In the genomic region with DNA sequence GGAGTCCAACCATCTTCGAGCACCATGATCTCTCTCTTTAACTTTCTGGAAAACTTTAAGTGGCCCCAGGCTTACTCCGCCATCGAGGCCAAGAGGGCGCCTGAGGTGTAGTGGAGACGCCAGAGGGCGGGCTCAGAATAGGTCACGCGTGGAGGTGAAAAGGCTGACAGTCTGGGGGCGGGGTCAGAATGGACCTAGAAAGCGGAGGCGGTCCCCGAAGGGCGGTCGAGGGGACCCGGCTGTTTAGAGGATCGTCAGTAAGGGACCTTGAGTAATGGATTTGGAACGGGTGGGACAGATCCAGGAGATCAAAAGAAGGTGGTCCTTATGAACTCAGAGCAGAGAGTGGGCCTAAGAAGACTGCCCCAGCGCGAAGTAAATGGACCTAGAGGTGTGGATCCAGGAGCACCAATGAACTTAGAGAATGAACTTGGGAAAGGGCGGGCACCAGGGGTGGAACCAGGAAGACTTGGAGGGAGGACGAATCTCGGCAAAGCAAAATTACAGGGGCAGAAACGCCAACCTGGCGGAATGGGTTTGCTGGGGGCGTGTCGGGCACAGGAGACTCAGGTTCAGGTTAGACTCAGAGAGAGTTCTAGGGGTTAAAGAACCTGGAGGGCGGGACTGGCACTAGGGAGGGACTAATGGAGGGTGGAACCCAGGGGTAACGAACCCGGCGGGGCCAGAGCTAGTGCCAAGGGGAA, we compare ENCODE assay signal across 9 mouse cellular contexts. TPM values are rescaled to one million over a fixed set of nuclear protein-coding genes. Genes with fewer than 3 reads are reported as not detected.
DNase-seq lines count a peak whose midpoint lies in the region; ATAC-seq and TF ChIP-seq lines count a peak whose summit lies in the region.
"Had no signal": no experiment of that assay in that cellular context is flagged by ENCODE, and none has a peak within 500 bp of the region (broad histone marks: within the 10 kb centered on the region; RNA-seq: fewer than 3 reads in every experiment).

No protein-coding gene starts in this region.

- WGBS in heart, adult 2 months = 5% methylated on average over 30 of the region's 30 CpGs
- WGBS in lung, embryonic 14.5 days = 4% methylated on average over 30 of the region's 30 CpGs
- WGBS in stomach, embryonic 14.5 days = 4% methylated on average over 30 of the region's 30 CpGs

- intact Hi-C loops in heart, postnatal 25 days (cut with DNase I) = no loop called here
- intact Hi-C loops in heart, adult 2 months (cut with DNase I) = no loop called here

- H3K9ac ChIP-seq in heart, adult 2 months (ENCODE audit: low read depth, low read length) = no peak overlapping the region
- no peak overlapping the region for H3K9ac ChIP-seq in lung, embryonic 14.5 days
- H3K9ac ChIP-seq in stomach, embryonic 14.5 days (replicated peaks; ENCODE audit: low read depth, low read length) = no peak overlapping the region

- ATAC-seq in lung, embryonic 14.5 days (ENCODE audit: insufficient read depth) = peak; percentile 86
- ATAC-seq in stomach, embryonic 14.5 days (ENCODE audit: insufficient number of reproducible peaks, insufficient read depth, low FRiP score, low read depth) = peak; percentile 92

- H3K27me3 ChIP-seq in heart, adult 2 months (ENCODE audit: control insufficient read depth, insufficient read depth, low read length) = peaks cover 10% of the 10 kb centered on the region
- peaks cover 46% of the 10 kb centered on the region for H3K27me3 ChIP-seq in lung, embryonic 14.5 days (ENCODE audit: insufficient read depth, low read length)
- H3K27me3 ChIP-seq in stomach, embryonic 14.5 days (ENCODE audit: control insufficient read depth, insufficient read depth, low read length) = peaks cover 36% of the 10 kb centered on the region

- H3K36me3 ChIP-seq in heart, adult 2 months (ENCODE audit: control insufficient read depth, insufficient read depth, low read length) = no peaks in the 10 kb centered on the region
- H3K36me3 ChIP-seq in lung, embryonic 14.5 days (ENCODE audit: insufficient read depth) = no peaks in the 10 kb centered on the region
- H3K36me3 ChIP-seq in stomach, embryonic 14.5 days (ENCODE audit: control insufficient read depth, insufficient read depth, low read length) = no peaks in the 10 kb centered on the region

- H3K4me2 ChIP-seq in lung, embryonic 14.5 days = peak overlapping the region; percentile 76
- peak overlapping the region; percentile 97 for H3K4me2 ChIP-seq in stomach, embryonic 14.5 days (replicated peaks; ENCODE audit: low read depth, low read length)

- no peak for TF ChIP-seq EP300 in heart, adult 2 months (IDR thresholded peaks at IDR 0.05; ENCODE audit: insufficient read depth, low read depth, low read length)

- H3K4me3 ChIP-seq in heart, adult 2 months = peak overlapping the region; percentile 47
- H3K4me3 ChIP-seq in lung, embryonic 14.5 days (ENCODE audit: low read depth, low read length) = peak overlapping the region; percentile 60
- H3K4me3 ChIP-seq in stomach, embryonic 14.5 days (ENCODE audit: low read depth, low read length) = peak overlapping the region; percentile 52

- H3K9me3 ChIP-seq in lung, embryonic 14.5 days (ENCODE audit: low read depth, low read length) = peaks cover 3% of the 10 kb centered on the region; the same call in 1 of the 2 replicates
- H3K9me3 ChIP-seq in stomach, embryonic 14.5 days (ENCODE audit: control insufficient read depth, low read depth, low read length) = no peaks in the 10 kb centered on the region

- no peaks in the 10 kb centered on the region for H3K79me2 ChIP-seq in heart, adult 2 months (replicated peaks; ENCODE audit: control insufficient read depth, insufficient read depth, low read length)

- H3K4me1 ChIP-seq in heart, adult 2 months (ENCODE audit: control insufficient read depth, insufficient read depth, low read length) = no peaks in the 10 kb centered on the region
- H3K4me1 ChIP-seq in lung, embryonic 14.5 days (ENCODE audit: insufficient read depth) = no peaks in the 10 kb centered on the region
- peaks cover 4% of the 10 kb centered on the region; the same call in 1 of the 2 replicates for H3K4me1 ChIP-seq in stomach, embryonic 14.5 days (ENCODE audit: control insufficient read depth, insufficient read depth, low read length)

- H3K27ac ChIP-seq in heart, adult 2 months = no peak overlapping the region
- H3K27ac ChIP-seq in lung, embryonic 14.5 days (ENCODE audit: low read depth) = peak overlapping the region; percentile 45; the same call in 1 of the 2 replicates
- H3K27ac ChIP-seq in stomach, embryonic 14.5 days (ENCODE audit: low read length) = no peak overlapping the region
- H3K27ac ChIP-seq: macrophage had no signal

- TF ChIP-seq CTCF in heart, adult 2 months (IDR thresholded peaks at IDR 0.05) = no peak
- TF ChIP-seq CTCF in lung, embryonic 14.5 days (IDR thresholded peaks at IDR 0.05; ENCODE audit: low read depth) = no peak

- no peak for TF ChIP-seq POLR2A in heart, adult 2 months (IDR thresholded peaks at IDR 0.05; ENCODE audit: insufficient read depth, low read depth, low read length)

- peak; percentile 94 for DNase-seq in heart, adult 11 months
- DNase-seq in heart, postnatal 25 days (ENCODE audit: low spot score) = no peak
- DNase-seq in heart, adult 2 months = peak; percentile 35 to 41
- peak; percentile 89 for DNase-seq in kidney, adult 18-20 months
- peak; percentile 75 for DNase-seq in lung, embryonic 14.5 days
- DNase-seq in left cerebral cortex, adult 8-10 months (ENCODE audit: low spot score in 2 of 2) = no peak
- DNase-seq in frontal cortex, postnatal 14 days (ENCODE audit: low spot score in 2 of 2) = no peak

RNA-seq across cellular contexts. Expression of a gene that starts 0.4 kb away (rescaled TPM):
- total RNA-seq in heart, postnatal 25 days (2021) = under 1 TPM; 0.60 to 0.73 TPM
- total RNA-seq in heart, adult 2 months (2021) = 1 to 10 TPM in 1 of 2 experiments, under 1 TPM in 1; 0.66 to 1.1 TPM
- 0.50 and 0.51 TPM in 2 replicates for polyA plus RNA-seq in heart, adult 2 months (2012; rRNA removed)
- polyA plus RNA-seq in lung, embryonic 14.5 days (2014; fragmentation: Nextera tagmentation; extraction: Ambion mirVana) = 4.1 and 5.3 TPM in 2 replicates
- 1.0 and 1.7 TPM in 2 replicates for polyA plus RNA-seq in stomach, embryonic 14.5 days (2014; fragmentation: Nextera tagmentation; extraction: Ambion mirVana)
- 1 to 10 TPM; 2.3 to 2.9 (median 2.8) TPM for total RNA-seq in left cerebral cortex, adult 8-10 months (2022)
- polyA plus RNA-seq: macrophage had no signal

RNA-seq across cellular contexts. Expression of a gene that starts 11.7 kb away (rescaled TPM):
- total RNA-seq in heart, postnatal 25 days (2021) = under 1 TPM; 0.44 to 0.50 TPM
- total RNA-seq in heart, adult 2 months (2021) = under 1 TPM; 0.34 to 0.36 TPM
- 0.79 and 0.86 TPM in 2 replicates for polyA plus RNA-seq in heart, adult 2 months (2012; rRNA removed)
- 0.15 TPM in 1 of 2 replicates, not detected in the other for polyA plus RNA-seq in lung, embryonic 14.5 days (2014; fragmentation: Nextera tagmentation; extraction: Ambion mirVana)
- polyA plus RNA-seq in stomach, embryonic 14.5 days (2014; fragmentation: Nextera tagmentation; extraction: Ambion mirVana) = 0.29 and 0.55 TPM in 2 replicates
- 10 to 100 TPM; 76.7 to 90.1 (median 84.9) TPM for total RNA-seq in left cerebral cortex, adult 8-10 months (2022)
- polyA plus RNA-seq: macrophage had no signal

Comparison
In these comparisons a context has a peak if more than half of its experiments do, and no peak if none do; other contexts are left out.
1. DNase-seq: peak in heart, adult 11 months (single experiment), heart, adult 2 months (2 of 2), kidney, adult 18-20 months (single experiment) and lung, embryonic 14.5 days (single experiment); none in heart, postnatal 25 days (single experiment), left cerebral cortex, adult 8-10 months (0 of 2) and frontal cortex, postnatal 14 days (0 of 2).
2. RNA of a gene that starts 11.7 kb away (total RNA-seq): 76.7 to 90.1 TPM in left cerebral cortex, adult 8-10 months; 0.44 to 0.50 TPM in heart, postnatal 25 days and 0.34 to 0.36 TPM in heart, adult 2 months; every median in the first group is over 10 times any median in the second.
3. Peak in every context shown above with its lines, with median percentiles within 50 percentile points of each other: H3K4me3 ChIP-seq.